Mouse (Mus musculus): ENCODE results near the gene Rad51b. TPM values are rescaled to one million over a fixed set of nuclear protein-coding genes. Genes with fewer than 3 reads are reported as not detected.

Rad51b gene
- polyA plus RNA-seq, 1 experiment from 2014 or later, result 6.4 TPM

GRCm38 (mm10) chr12:79695832-79696434 is 398.9 kb downstream of the Rad51b start:
- peaks cover 18% of the 10 kb centered on the region for H3K4me1 ChIP-seq
- H3K4me3 ChIP-seq, result no peak overlapping the region
- H3K36me3 ChIP-seq (replicated peaks), result no peaks in the 10 kb centered on the region
- no peak overlapping the region for H3K27ac ChIP-seq (replicated peaks)
- WGBS, result 64% methylated on average over 3 of the region's 3 CpGs
- no peak for DNase-seq (ENCODE audit: low spot score)
- no peaks in the 10 kb centered on the region for H3K9me3 ChIP-seq
- no peaks in the 10 kb centered on the region for H3K27me3 ChIP-seq (replicated peaks; ENCODE audit: low read depth, poor library complexity, severe bottlenecking)

GRCm38 (mm10) chr12:79703555-79703954 is 406.5 kb downstream of the Rad51b start:
- DNase-seq (ENCODE audit: low spot score), result no peak
- no peak overlapping the region for H3K4me3 ChIP-seq
- H3K4me1 ChIP-seq, result peaks cover 52% of the 10 kb centered on the region
- no peaks in the 10 kb centered on the region for H3K36me3 ChIP-seq (replicated peaks)
- H3K9me3 ChIP-seq, result no peaks in the 10 kb centered on the region
- WGBS, result 42% methylated on average over 8 of the region's 8 CpGs
- peak overlapping the region; percentile 53 for H3K27ac ChIP-seq (replicated peaks)
- H3K27me3 ChIP-seq (replicated peaks; ENCODE audit: low read depth, poor library complexity, severe bottlenecking), result 0 out of 2 replicates have a peak, but pooled peaks cover 6% of the 10 kb centered on the region

- Histone ChIP-seq H3K9me3 (no peaks in the 10 kb centered on the region), H3K27me3 (replicated peaks; ENCODE audit: low read depth, poor library complexity, severe bottlenecking) (0 out of 2 replicates have a peak, but pooled peaks cover 6% of the 10 kb centered on the region), H3K4me1 (peaks cover 58% of the 10 kb centered on the region), H3K36me3 (replicated peaks) (no peaks in the 10 kb centered on the region), H3K27ac (replicated peaks) (peak overlapping the region; percentile 80), H3K4me3 (no peak overlapping the region)
- 63% methylated on average over 11 of the region's 11 CpGs for WGBS
- DNase-seq (ENCODE audit: low spot score), result no peak
Observed at GRCm38 (mm10) chr12:79705501-79706266, 408.6 kb downstream of the Rad51b start.

- H3K27ac ChIP-seq (replicated peaks), result peak overlapping the region; percentile 80
- H3K36me3 ChIP-seq (replicated peaks), result no peaks in the 10 kb centered on the region
- WGBS, result 54% methylated on average over 9 of the region's 9 CpGs
- H3K4me3 ChIP-seq, result no peak overlapping the region
- 0 out of 2 replicates have a peak, but pooled peaks cover 6% of the 10 kb centered on the region for H3K27me3 ChIP-seq (replicated peaks; ENCODE audit: low read depth, poor library complexity, severe bottlenecking)
- H3K9me3 ChIP-seq, result no peaks in the 10 kb centered on the region
- H3K4me1 ChIP-seq, result peaks cover 64% of the 10 kb centered on the region
- DNase-seq (ENCODE audit: low spot score), result peak; percentile 40
Observed at GRCm38 (mm10) chr12:79707565-79708422, 410.7 kb downstream of the Rad51b start.

GRCm38 (mm10) chr12:79708423-79708733 is 411.3 kb downstream of the Rad51b start:
- H3K27ac ChIP-seq (replicated peaks), result peak overlapping the region; percentile 80
- H3K36me3 ChIP-seq (replicated peaks), result no peaks in the 10 kb centered on the region
- WGBS, result 80% methylated on average over 5 of the region's 5 CpGs
- no peaks in the 10 kb centered on the region for H3K9me3 ChIP-seq
- no peak overlapping the region for H3K4me3 ChIP-seq
- DNase-seq (ENCODE audit: low spot score), result no peak
- 0 out of 2 replicates have a peak, but pooled peaks cover 6% of the 10 kb centered on the region for H3K27me3 ChIP-seq (replicated peaks; ENCODE audit: low read depth, poor library complexity, severe bottlenecking)
- peaks cover 70% of the 10 kb centered on the region for H3K4me1 ChIP-seq

- DNase-seq (ENCODE audit: low spot score), result no peak
- no peaks in the 10 kb centered on the region for H3K27me3 ChIP-seq (replicated peaks; ENCODE audit: low read depth, poor library complexity, severe bottlenecking)
- peak overlapping the region; percentile 21; the same call in 1 of the 2 replicates for H3K27ac ChIP-seq (replicated peaks)
- H3K4me3 ChIP-seq, result no peak overlapping the region
- H3K9me3 ChIP-seq, result no peaks in the 10 kb centered on the region
- H3K36me3 ChIP-seq (replicated peaks), result no peaks in the 10 kb centered on the region
- peaks cover 57% of the 10 kb centered on the region for H3K4me1 ChIP-seq
Observed at GRCm38 (mm10) chr12:79713286-79713685, 416.2 kb downstream of the Rad51b start.

- no peak overlapping the region for H3K4me3 ChIP-seq
- DNase-seq (ENCODE audit: low spot score), result no peak
- no peaks in the 10 kb centered on the region for H3K9me3 ChIP-seq
- no peaks in the 10 kb centered on the region for H3K36me3 ChIP-seq (replicated peaks)
- WGBS, result 81% methylated on average over 6 of the region's 6 CpGs
- H3K4me1 ChIP-seq, result peaks cover 55% of the 10 kb centered on the region
- H3K27me3 ChIP-seq (replicated peaks; ENCODE audit: low read depth, poor library complexity, severe bottlenecking), result no peaks in the 10 kb centered on the region
- peak overlapping the region; percentile 42 for H3K27ac ChIP-seq (replicated peaks)
Observed at GRCm38 (mm10) chr12:79714484-79714883, 417.4 kb downstream of the Rad51b start.

- 35% methylated on average over 12 of the region's 12 CpGs for WGBS
- Histone ChIP-seq H3K4me1 (peaks cover 63% of the 10 kb centered on the region), H3K36me3 (replicated peaks) (no peaks in the 10 kb centered on the region), H3K4me3 (peak overlapping the region; percentile 23; the same call in 1 of the 2 replicates), H3K27ac (replicated peaks) (peak overlapping the region; percentile 86), H3K9me3 (no peaks in the 10 kb centered on the region), H3K27me3 (replicated peaks; ENCODE audit: low read depth, poor library complexity, severe bottlenecking) (no peaks in the 10 kb centered on the region)
- DNase-seq (ENCODE audit: low spot score), result peak; percentile 61
Observed at GRCm38 (mm10) chr12:79715506-79716345, 418.6 kb downstream of the Rad51b start.

GRCm38 (mm10) chr12:79719091-79719846 is 422.2 kb downstream of the Rad51b start:
- Histone ChIP-seq H3K9me3 (no peaks in the 10 kb centered on the region), H3K36me3 (replicated peaks) (no peaks in the 10 kb centered on the region), H3K27me3 (replicated peaks; ENCODE audit: low read depth, poor library complexity, severe bottlenecking) (no peaks in the 10 kb centered on the region), H3K27ac (replicated peaks) (peak overlapping the region; percentile 85), H3K4me3 (no peak overlapping the region), H3K4me1 (peaks cover 59% of the 10 kb centered on the region)
- peak; percentile 62 for DNase-seq (ENCODE audit: low spot score)
- WGBS, result 13% methylated on average over 10 of the region's 10 CpGs

GRCm38 (mm10) chr12:79719847-79720201 is 422.7 kb downstream of the Rad51b start:
- Histone ChIP-seq H3K36me3 (replicated peaks) (no peaks in the 10 kb centered on the region), H3K4me3 (no peak overlapping the region), H3K9me3 (no peaks in the 10 kb centered on the region), H3K27ac (replicated peaks) (peak overlapping the region; percentile 85), H3K4me1 (peaks cover 54% of the 10 kb centered on the region), H3K27me3 (replicated peaks; ENCODE audit: low read depth, poor library complexity, severe bottlenecking) (no peaks in the 10 kb centered on the region)
- 28% methylated on average over 1 of the region's 1 CpGs for WGBS
- DNase-seq (ENCODE audit: low spot score), result no peak

GRCm38 (mm10) chr12:79724875-79725274 is 427.8 kb downstream of the Rad51b start:
- Histone ChIP-seq H3K4me3 (no peak overlapping the region), H3K4me1 (peaks cover 21% of the 10 kb centered on the region), H3K9me3 (peaks cover 21% of the 10 kb centered on the region), H3K27ac (replicated peaks) (no peak overlapping the region), H3K36me3 (replicated peaks) (peaks cover 15% of the 10 kb centered on the region), H3K27me3 (replicated peaks; ENCODE audit: low read depth, poor library complexity, severe bottlenecking) (no peaks in the 10 kb centered on the region)
- DNase-seq (ENCODE audit: low spot score), result no peak

Data from embryonic facial prominence, embryonic 10.5 days (tissue).